Mouse (Mus musculus): ENCODE measurements around the gene Acin1. TPM values are rescaled to one million over a fixed set of nuclear protein-coding genes. Genes with fewer than 3 reads are reported as not detected.

Acin1 gene
- polyA plus RNA-seq, 1 experiment, result 207 TPM

DNA sequence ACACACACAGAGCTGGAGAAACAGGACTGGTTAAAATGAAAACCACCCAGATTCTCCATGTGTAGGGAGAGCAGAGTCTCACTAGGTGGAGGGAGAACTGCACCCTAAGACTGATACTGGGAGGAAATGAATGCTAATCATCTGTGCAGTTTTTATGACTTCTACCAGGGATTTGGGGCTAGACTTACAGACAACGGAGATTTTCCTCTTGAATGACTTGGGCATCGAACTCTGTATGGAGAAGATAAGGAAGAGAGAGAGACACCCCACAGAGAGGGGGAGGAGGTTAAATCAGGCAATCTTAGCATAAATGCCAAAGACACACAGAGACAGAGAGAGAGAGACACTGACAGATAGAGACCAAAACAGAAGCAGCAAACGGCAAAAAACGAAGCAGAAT, 38.8 kb downstream of the Acin1 start:
- TF ChIP-seq CTCF (IDR thresholded peaks at IDR 0.05; ENCODE audit: borderline replicate concordance, insufficient read depth, low read depth, low read length) (no peak), POLR2A (IDR thresholded peaks at IDR 0.05; ENCODE audit: borderline replicate concordance, insufficient read depth, low read length) (no peak)
- DNase-seq, result no peak
- WGBS, result 49% methylated on average over 4 of the region's 4 CpGs
- H3K4me3 ChIP-seq (replicated peaks; ENCODE audit: insufficient read depth, low read depth, low read length), result no peak overlapping the region
- no peaks in the 10 kb centered on the region for H3K27me3 ChIP-seq (ENCODE audit: control insufficient read depth, insufficient read depth, low read length)
- H3K27ac ChIP-seq (ENCODE audit: insufficient read depth, low read length), result no peak overlapping the region
- peaks cover 11% of the 10 kb centered on the region for H3K4me1 ChIP-seq (ENCODE audit: control insufficient read depth, insufficient read depth, low read length)

DNA sequence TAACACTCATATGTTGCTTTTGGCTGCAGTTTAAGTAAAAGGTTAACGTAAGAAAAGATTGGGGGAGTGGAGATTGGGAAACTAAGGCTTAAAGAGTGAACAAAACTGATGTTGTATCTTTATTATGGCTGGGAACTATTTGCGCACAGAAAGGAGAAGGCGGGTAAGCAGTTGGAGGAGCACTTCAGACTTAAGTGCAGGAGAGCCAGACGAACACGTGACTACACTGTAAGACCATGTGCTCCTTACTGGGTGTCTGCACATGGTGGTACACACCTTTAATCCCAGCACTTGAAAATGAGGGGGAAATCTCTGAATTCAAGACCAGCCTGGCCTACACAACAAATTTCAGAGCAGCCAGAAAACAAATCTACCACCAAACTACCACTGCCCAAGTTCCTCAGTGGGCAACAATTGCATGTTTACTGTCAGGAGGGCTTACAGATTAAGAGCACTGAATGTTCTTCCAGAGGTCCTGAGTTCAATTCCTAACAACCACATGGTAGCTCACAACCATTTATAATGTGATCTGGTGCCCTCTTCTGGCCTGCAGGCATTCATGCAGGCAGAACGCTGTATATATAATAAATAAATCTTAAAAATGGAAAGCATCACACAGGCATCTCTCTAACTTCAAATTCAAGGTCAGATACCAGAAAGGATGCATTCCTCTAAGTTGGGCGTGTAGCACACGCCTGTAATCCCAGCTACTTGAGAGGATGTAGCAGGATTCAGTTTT, 39.7 kb downstream of the Acin1 start:
- no peak for DNase-seq
- no peaks in the 10 kb centered on the region for H3K27me3 ChIP-seq (ENCODE audit: control insufficient read depth, insufficient read depth, low read length)
- WGBS, result 90% methylated on average over 8 of the region's 8 CpGs
- TF ChIP-seq CTCF (IDR thresholded peaks at IDR 0.05; ENCODE audit: borderline replicate concordance, insufficient read depth, low read depth, low read length), result no peak
- TF ChIP-seq POLR2A (IDR thresholded peaks at IDR 0.05; ENCODE audit: borderline replicate concordance, insufficient read depth, low read length), result no peak
- peaks cover 11% of the 10 kb centered on the region for H3K4me1 ChIP-seq (ENCODE audit: control insufficient read depth, insufficient read depth, low read length)
- H3K4me3 ChIP-seq (replicated peaks; ENCODE audit: insufficient read depth, low read depth, low read length), result no peak overlapping the region
- no peak overlapping the region for H3K27ac ChIP-seq (ENCODE audit: insufficient read depth, low read length)

DNA sequence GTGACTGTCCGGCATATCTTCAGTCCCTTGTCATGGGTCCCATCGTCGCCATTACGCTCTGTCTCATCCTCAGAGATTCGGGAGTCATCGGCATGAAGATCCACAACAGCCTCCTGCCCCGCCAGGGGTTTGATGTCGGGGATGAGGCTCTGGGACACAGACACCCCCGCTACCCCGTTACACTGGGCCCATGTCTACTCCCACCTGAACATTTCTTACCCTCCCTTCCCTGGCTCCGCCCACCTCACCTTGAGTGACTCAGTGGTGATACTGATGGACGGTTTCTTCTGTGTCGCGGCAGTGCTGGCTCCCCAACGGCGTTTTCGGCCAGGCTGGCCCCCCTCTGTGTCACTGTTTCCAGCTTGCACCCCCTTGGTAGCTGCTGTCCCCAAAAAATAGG, 40.3 kb downstream of the Acin1 start:
- WGBS, result 93% methylated on average over 17 of the region's 17 CpGs
- TF ChIP-seq CTCF (IDR thresholded peaks at IDR 0.05; ENCODE audit: borderline replicate concordance, insufficient read depth, low read depth, low read length) (no peak), POLR2A (IDR thresholded peaks at IDR 0.05; ENCODE audit: borderline replicate concordance, insufficient read depth, low read length) (no peak)
- no peak for DNase-seq
- peaks cover 11% of the 10 kb centered on the region for H3K4me1 ChIP-seq (ENCODE audit: control insufficient read depth, insufficient read depth, low read length)
- no peak overlapping the region for H3K4me3 ChIP-seq (replicated peaks; ENCODE audit: insufficient read depth, low read depth, low read length)
- H3K27me3 ChIP-seq (ENCODE audit: control insufficient read depth, insufficient read depth, low read length), result no peaks in the 10 kb centered on the region
- no peak overlapping the region for H3K27ac ChIP-seq (ENCODE audit: insufficient read depth, low read length)

DNA sequence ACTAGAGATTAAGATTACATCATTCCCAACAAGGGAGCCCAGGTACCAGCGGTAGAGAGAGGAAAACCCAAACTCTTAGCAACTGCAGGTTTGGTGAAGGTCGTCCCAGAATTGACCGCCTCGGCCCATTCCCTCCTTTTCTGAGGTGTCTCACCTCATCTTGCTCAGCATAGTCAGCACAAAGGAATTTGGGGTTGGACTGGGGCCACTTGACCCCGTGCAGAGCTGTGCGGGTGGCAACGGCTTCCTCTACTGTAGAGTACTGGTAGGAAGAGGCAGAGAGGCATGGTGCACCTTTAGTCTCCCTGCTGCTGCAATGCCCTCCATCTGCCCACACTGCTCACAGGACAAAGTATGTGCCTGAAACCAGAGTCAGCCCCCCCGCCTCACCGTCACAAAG, 42.4 kb downstream of the Acin1 start:
- H3K4me3 ChIP-seq (replicated peaks; ENCODE audit: insufficient read depth, low read depth, low read length), result no peak overlapping the region
- no peaks in the 10 kb centered on the region for H3K27me3 ChIP-seq (ENCODE audit: control insufficient read depth, insufficient read depth, low read length)
- H3K27ac ChIP-seq (ENCODE audit: insufficient read depth, low read length), result no peak overlapping the region
- no peak for DNase-seq
- WGBS, result 91% methylated on average over 9 of the region's 9 CpGs
- no peak for TF ChIP-seq POLR2A (IDR thresholded peaks at IDR 0.05; ENCODE audit: borderline replicate concordance, insufficient read depth, low read length)
- 0 out of 2 replicates have a peak, but pooled peaks cover 3% of the 10 kb centered on the region for H3K4me1 ChIP-seq (ENCODE audit: control insufficient read depth, insufficient read depth, low read length)

DNA sequence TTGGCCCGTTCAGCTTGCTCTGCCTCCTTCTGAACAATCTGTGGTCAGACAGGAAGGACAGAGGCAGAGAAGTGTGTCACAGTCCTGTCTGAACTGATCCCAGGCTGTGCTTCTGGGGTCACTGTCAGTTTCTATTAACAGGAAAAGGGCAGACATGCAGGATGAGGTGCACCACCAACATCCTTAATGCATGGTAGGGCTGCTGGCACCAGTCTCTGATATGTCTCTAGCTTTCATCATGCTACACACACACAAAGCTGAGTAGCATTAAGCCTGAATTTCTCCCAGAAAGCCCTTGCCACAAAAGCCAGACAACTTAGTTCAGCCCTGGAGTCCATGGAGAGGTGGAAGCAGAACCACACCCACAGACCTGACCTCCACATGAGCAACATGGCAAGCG, 43.7 kb downstream of the Acin1 start:
- DNase-seq, result no peak
- Histone ChIP-seq H3K27me3 (ENCODE audit: control insufficient read depth, insufficient read depth, low read length) (no peaks in the 10 kb centered on the region), H3K4me3 (replicated peaks; ENCODE audit: insufficient read depth, low read depth, low read length) (no peak overlapping the region), H3K27ac (ENCODE audit: insufficient read depth, low read length) (no peak overlapping the region), H3K4me1 (ENCODE audit: control insufficient read depth, insufficient read depth, low read length) (no peaks in the 10 kb centered on the region)
- 77% methylated on average over 2 of the region's 2 CpGs for WGBS
- TF ChIP-seq POLR2A (IDR thresholded peaks at IDR 0.05; ENCODE audit: borderline replicate concordance, insufficient read depth, low read length) (no peak), CTCF (IDR thresholded peaks at IDR 0.05; ENCODE audit: borderline replicate concordance, insufficient read depth, low read depth, low read length) (no peak)

DNA sequence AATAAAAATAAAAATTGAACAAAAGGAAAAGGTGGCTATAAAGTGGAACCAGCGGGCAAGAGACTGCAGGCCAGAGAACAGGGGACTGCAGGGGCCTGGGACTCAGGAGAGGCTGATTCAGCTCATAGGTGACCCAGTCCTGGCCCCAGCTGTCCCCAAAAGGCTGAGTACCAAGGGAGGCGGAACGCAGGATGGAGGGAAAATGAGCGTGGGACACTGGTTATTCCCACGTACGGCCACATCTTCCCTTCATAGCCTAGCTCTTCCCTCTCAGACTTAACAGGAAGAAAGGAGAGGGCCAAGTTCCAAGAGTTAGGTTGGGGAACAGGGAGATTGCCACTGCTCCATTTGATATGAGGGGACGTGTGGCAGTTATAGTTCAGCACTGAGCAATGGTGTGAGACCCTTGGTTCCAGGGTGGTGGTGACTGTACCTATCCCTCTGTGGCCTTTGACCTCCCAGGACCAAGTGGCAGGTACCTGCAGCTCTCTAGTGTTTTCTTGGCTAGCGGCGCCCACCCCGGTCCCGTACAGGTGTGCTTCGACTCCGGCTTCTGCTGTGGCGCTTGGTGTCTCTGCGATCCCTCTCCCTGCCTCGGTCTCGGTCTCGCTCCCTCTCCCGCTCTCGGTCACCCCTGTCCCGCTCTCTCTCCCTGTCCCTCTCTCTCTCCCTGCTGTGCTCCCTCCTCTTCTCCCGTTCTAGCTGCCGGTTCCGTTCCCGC, 44.3 kb downstream of the Acin1 start:
- no peak for DNase-seq
- H3K4me3 ChIP-seq (replicated peaks; ENCODE audit: insufficient read depth, low read depth, low read length), result no peak overlapping the region
- TF ChIP-seq CTCF (IDR thresholded peaks at IDR 0.05; ENCODE audit: borderline replicate concordance, insufficient read depth, low read depth, low read length), result no peak
- no peak for TF ChIP-seq POLR2A (IDR thresholded peaks at IDR 0.05; ENCODE audit: borderline replicate concordance, insufficient read depth, low read length)
- H3K27me3 ChIP-seq (ENCODE audit: control insufficient read depth, insufficient read depth, low read length), result no peaks in the 10 kb centered on the region
- 74% methylated on average over 25 of the region's 25 CpGs for WGBS
- no peak overlapping the region for H3K27ac ChIP-seq (ENCODE audit: insufficient read depth, low read length)
- no peaks in the 10 kb centered on the region for H3K4me1 ChIP-seq (ENCODE audit: control insufficient read depth, insufficient read depth, low read length)

DNA sequence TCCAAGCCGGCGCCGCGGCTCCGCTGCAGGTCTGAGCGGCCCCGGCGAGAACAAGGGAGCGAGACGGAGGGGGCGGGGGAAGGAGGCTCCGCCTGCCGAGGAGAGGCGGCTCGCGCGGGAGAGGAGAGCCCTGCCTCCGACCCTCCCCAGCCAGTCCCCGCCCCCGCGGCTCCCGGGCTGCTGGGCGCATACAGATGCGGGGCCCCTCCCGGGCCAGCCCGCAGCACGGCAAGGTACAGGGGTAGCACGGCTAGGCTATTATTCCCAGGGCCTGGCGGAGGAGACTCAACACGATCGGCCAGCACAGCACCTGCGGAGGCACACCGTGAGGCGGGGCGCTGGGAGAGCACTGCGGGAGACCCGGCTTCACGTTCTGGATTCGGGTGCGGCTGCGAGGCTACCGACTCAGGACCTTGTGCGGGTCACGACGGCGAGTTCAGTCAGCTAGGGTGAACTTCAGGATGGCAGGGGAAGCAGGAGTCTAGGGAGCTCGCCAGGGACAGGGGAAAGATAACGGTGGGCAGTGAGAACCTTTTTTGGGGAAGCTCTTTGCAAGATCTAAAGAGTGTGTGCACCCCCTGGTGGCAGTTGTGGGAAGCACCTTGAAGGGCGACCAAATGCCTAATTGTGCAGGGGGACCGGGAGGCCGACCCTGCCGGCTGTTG, 45.3 kb downstream of the Acin1 start, which contains the start of gene Cdh24:
Gene Cdh24 (minus strand): TSS at position 60 of the 665 bp plus-strand sequence.
- no peaks in the 10 kb centered on the region for H3K4me1 ChIP-seq (ENCODE audit: control insufficient read depth, insufficient read depth, low read length)
- H3K27ac ChIP-seq (ENCODE audit: insufficient read depth, low read length), result no peak within 1 kb of the TSS
- peak within 1 kb of the TSS; percentile 78 for H3K4me3 ChIP-seq (replicated peaks; ENCODE audit: insufficient read depth, low read depth, low read length)
- peak; percentile 85 to 89 for DNase-seq
- H3K27me3 ChIP-seq (ENCODE audit: control insufficient read depth, insufficient read depth, low read length), result no peaks in the 10 kb centered on the region
- WGBS, result under 1% methylated on average over 52 of the region's 52 CpGs
- TF ChIP-seq CTCF (IDR thresholded peaks at IDR 0.05; ENCODE audit: borderline replicate concordance, insufficient read depth, low read depth, low read length) (peak; percentile 85), POLR2A (IDR thresholded peaks at IDR 0.05; ENCODE audit: borderline replicate concordance, insufficient read depth, low read length) (0 out of 2 replicates have a peak, but pooled peaks have one; percentile 1)
